In genomic region chr7:63934530-63934929, GRCm38 (mm10) we compare ENCODE assay signal across 11 mouse cellular contexts. TPM values are rescaled to one million over a fixed set of nuclear protein-coding genes. Genes with fewer than 3 reads are reported as not detected.
DNase-seq lines count a peak whose midpoint lies in the region; ATAC-seq lines count a peak whose summit lies in the region.
"Had no signal": no experiment of that assay in that cellular context is flagged by ENCODE, and none has a peak within 500 bp of the region (broad histone marks: within the 10 kb centered on the region; RNA-seq: fewer than 3 reads in every experiment).

No protein-coding gene starts in this region.

- no peak for ATAC-seq in megakaryocyte, adult 5-6 weeks (ENCODE audit: poor library complexity, severe bottlenecking)
- ATAC-seq in hindbrain, embryonic 13.5 days (ENCODE audit: low FRiP score), result no peak
- ATAC-seq in neural tube, embryonic 15.5 days (ENCODE audit: low FRiP score), result no peak
- ATAC-seq in CD4-positive, CD25-positive, alpha-beta regulatory T cell, adult 4 months, result no peak
- ATAC-seq: activated CD4-positive, CD25-positive, alpha-beta regulatory T cell, adult 4 months had no signal

- 74% methylated on average over 1 of the region's 1 CpGs for WGBS in hindbrain, embryonic 13.5 days
- WGBS in neural tube, embryonic 15.5 days, result 64% methylated on average over 1 of the region's 1 CpGs

- peak overlapping the region; percentile 97 for H3K9ac ChIP-seq in hindbrain, embryonic 13.5 days
- no peak overlapping the region; the same call in 1 of the 2 replicates for H3K9ac ChIP-seq in neural tube, embryonic 15.5 days (replicated peaks)

- peaks cover 66% of the 10 kb centered on the region for H3K4me1 ChIP-seq in megakaryocyte, embryonic 14.5 days
- H3K4me1 ChIP-seq in hindbrain, embryonic 13.5 days (replicated peaks), result peaks cover 36% of the 10 kb centered on the region
- H3K4me1 ChIP-seq in neural tube, embryonic 15.5 days, result peaks cover 34% of the 10 kb centered on the region

- H3K9me3 ChIP-seq in megakaryocyte, embryonic 14.5 days, result no peaks in the 10 kb centered on the region
- no peaks in the 10 kb centered on the region for H3K9me3 ChIP-seq in hindbrain, embryonic 13.5 days
- H3K9me3 ChIP-seq in neural tube, embryonic 15.5 days (replicated peaks), result no peaks in the 10 kb centered on the region

- H3K27me3 ChIP-seq in megakaryocyte, embryonic 14.5 days (replicated peaks), result no peaks in the 10 kb centered on the region
- no peaks in the 10 kb centered on the region for H3K27me3 ChIP-seq in hindbrain, embryonic 13.5 days
- no peaks in the 10 kb centered on the region for H3K27me3 ChIP-seq in neural tube, embryonic 15.5 days (replicated peaks)

- H3K4me2 ChIP-seq in hindbrain, embryonic 13.5 days, result peak overlapping the region; percentile 88
- H3K4me2 ChIP-seq in neural tube, embryonic 15.5 days, result peak overlapping the region; percentile 96

- H3K4me3 ChIP-seq in megakaryocyte, embryonic 14.5 days (replicated peaks), result peak overlapping the region; percentile 100
- H3K4me3 ChIP-seq in hindbrain, embryonic 13.5 days, result peak overlapping the region; percentile 4; the same call in 1 of the 2 replicates
- peak overlapping the region; percentile 74; the same call in 1 of the 2 replicates for H3K4me3 ChIP-seq in neural tube, embryonic 15.5 days (replicated peaks)

- no peak overlapping the region for H3K27ac ChIP-seq in hindbrain, embryonic 13.5 days
- H3K27ac ChIP-seq in neural tube, embryonic 15.5 days (replicated peaks), result no peak overlapping the region

- peaks cover 34% of the 10 kb centered on the region for H3K36me3 ChIP-seq in megakaryocyte, embryonic 14.5 days (replicated peaks; ENCODE audit: low read length)
- H3K36me3 ChIP-seq in hindbrain, embryonic 13.5 days, result no peaks in the 10 kb centered on the region
- 0 out of 2 replicates have a peak, but pooled peaks cover 3% of the 10 kb centered on the region for H3K36me3 ChIP-seq in neural tube, embryonic 15.5 days

- peak; percentile 42 for DNase-seq in cerebellum, adult 11 months
- no peak for DNase-seq in cerebellum, postnatal 4 days (ENCODE audit: low spot score in 2 of 2)
- no peak for DNase-seq in yolk sac, embryonic 10.5 days (ENCODE audit: low spot score)

RNA-seq across cellular contexts. Expression of gene Klf13, which starts 4.2 kb away (rescaled TPM):
- polyA plus RNA-seq in megakaryocyte, embryonic 14.5 days (2012; ENCODE audit: insufficient read depth, low replicate concordance), result 117 and 140 TPM in 2 replicates
- 108 and 122 TPM in 2 replicates for total RNA-seq in megakaryocyte, adult 5-6 weeks (2015)
- 61.7 and 64.4 TPM in 2 replicates for total RNA-seq in megakaryocyte, adult 5-6 weeks (2017)
- 25.7 and 26.9 TPM in 2 replicates for polyA plus RNA-seq in hindbrain, embryonic 13.5 days (2015; fragmentation: Nextera tagmentation; extraction: Ambion mirVana)
- 24.7 and 26.8 TPM in 2 replicates for polyA plus RNA-seq in neural tube, embryonic 15.5 days (2015; fragmentation: Nextera tagmentation; extraction: Ambion mirVana)
- polyA plus RNA-seq in CD4-positive, CD25-positive, alpha-beta regulatory T cell, adult 4 months (2017; shearing (Covaris generic)), result 100 to 1,000 TPM; 209 to 217 TPM

RNA-seq across cellular contexts. Expression of gene E030018B13Rik, which starts 17.9 kb away (rescaled TPM):
- not detected in 2 replicates for polyA plus RNA-seq in megakaryocyte, embryonic 14.5 days (2012; ENCODE audit: insufficient read depth, low replicate concordance)
- total RNA-seq in megakaryocyte, adult 5-6 weeks (2015), result not detected in 2 replicates
- total RNA-seq in megakaryocyte, adult 5-6 weeks (2017), result not detected in 2 replicates
- polyA plus RNA-seq in hindbrain, embryonic 13.5 days (2015; fragmentation: Nextera tagmentation; extraction: Ambion mirVana), result 0.19 TPM in 1 of 2 replicates, not detected in the other
- not detected in 2 replicates for polyA plus RNA-seq in neural tube, embryonic 15.5 days (2015; fragmentation: Nextera tagmentation; extraction: Ambion mirVana)
- polyA plus RNA-seq in CD4-positive, CD25-positive, alpha-beta regulatory T cell, adult 4 months (2017; shearing (Covaris generic)), result not detected
- total RNA-seq: left cerebral cortex, adult 8-10 months had no signal
- polyA plus RNA-seq: embryonic facial prominence, embryonic 11.5 days had no signal

Comparison
In these comparisons a context has a peak if more than half of its experiments do, and no peak if none do; other contexts are left out.
1. H3K4me3 ChIP-seq: peak in every context shown above with its lines; median percentile 100 in megakaryocyte, embryonic 14.5 days; 74 in neural tube, embryonic 15.5 days; 4 in hindbrain, embryonic 13.5 days.